Mouse (Mus musculus): ENCODE data around the gene Pirt. TPM values are rescaled to one million over a fixed set of nuclear protein-coding genes. Genes with fewer than 3 reads are reported as not detected.

Gene Pirt
- polyA plus RNA-seq, 1 experiment = not detected

DNA sequence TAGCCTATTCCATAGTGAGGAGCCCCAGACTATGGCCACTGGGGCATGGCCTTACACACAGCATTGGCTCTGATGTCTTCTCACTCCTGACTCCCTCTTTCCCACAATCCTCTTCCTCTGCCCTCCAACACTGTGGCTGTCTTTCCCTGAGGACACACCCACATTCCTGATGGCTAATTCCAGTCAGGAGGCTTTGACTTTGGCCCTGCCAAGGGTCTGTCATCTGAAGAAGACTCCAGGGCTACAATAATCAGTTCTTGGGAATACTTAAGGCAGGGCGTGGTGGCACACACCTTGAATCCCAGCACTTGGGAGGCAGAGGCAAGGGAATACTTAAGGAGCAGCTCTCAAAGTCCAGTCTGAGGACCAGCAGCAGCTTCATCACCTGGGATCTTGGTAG lies 56.8 kb downstream of the Pirt start:
- no peak for TF ChIP-seq TCF12 (IDR thresholded peaks at IDR 0.05; ENCODE audit: insufficient read depth, poor library complexity, severe bottlenecking)
- no peak for TF ChIP-seq USF1 (IDR thresholded peaks at IDR 0.05; ENCODE audit: low read depth)
- no peak for TF ChIP-seq E2F4 (IDR thresholded peaks at IDR 0.05; ENCODE audit: insufficient read depth)
- no peak for TF ChIP-seq MYOG (IDR thresholded peaks at IDR 0.05; ENCODE audit: control insufficient read depth in 1 of 3, insufficient read depth in 1 of 3, insufficient read length in 2 of 3, low read depth in 2 of 3)
- no peak for TF ChIP-seq POLR2AphosphoS2 (IDR thresholded peaks at IDR 0.05; ENCODE audit: insufficient read length, low read depth)
- no peak for TF ChIP-seq SRF (IDR thresholded peaks at IDR 0.05; ENCODE audit: control insufficient read depth, insufficient read length, low read depth)
- TF ChIP-seq CEBPB (IDR thresholded peaks at IDR 0.05; ENCODE audit: insufficient read depth, poor library complexity, severe bottlenecking) = no peak
- TF ChIP-seq POLR2A (IDR thresholded peaks at IDR 0.05; ENCODE audit: insufficient read length, low read depth) = no peak
- no peaks in the 10 kb centered on the region for H3K36me3 ChIP-seq (ENCODE audit: control insufficient read depth, insufficient read depth)

GRCm38 (mm10) chr11:66973507-66973906 lies 61.7 kb downstream of the Pirt start:
- no peak overlapping the region for H3K4me3 ChIP-seq
- no peaks in the 10 kb centered on the region for H3K27me3 ChIP-seq (ENCODE audit: control insufficient read depth, insufficient read depth, insufficient read length)
- TF ChIP-seq E2F4 (IDR thresholded peaks at IDR 0.05; ENCODE audit: insufficient read depth) (no peak), TCF3 (IDR thresholded peaks at IDR 0.05; ENCODE audit: insufficient read length, low read depth) (no peak), MYOD1 (IDR thresholded peaks at IDR 0.05; ENCODE audit: control insufficient read depth in 1 of 3, insufficient read length in 2 of 3, low read depth in 2 of 3) (no peak), SRF (IDR thresholded peaks at IDR 0.05; ENCODE audit: control insufficient read depth, insufficient read length, low read depth) (no peak), TCF12 (IDR thresholded peaks at IDR 0.05; ENCODE audit: insufficient read depth, poor library complexity, severe bottlenecking) (no peak), USF1 (IDR thresholded peaks at IDR 0.05; ENCODE audit: low read depth) (no peak), MYOG (IDR thresholded peaks at IDR 0.05; ENCODE audit: control insufficient read depth in 1 of 3, insufficient read depth in 1 of 3, insufficient read length in 2 of 3, low read depth in 2 of 3) (no peak), MAX (IDR thresholded peaks at IDR 0.05; ENCODE audit: low read depth) (no peak), CEBPB (IDR thresholded peaks at IDR 0.05; ENCODE audit: insufficient read depth, poor library complexity, severe bottlenecking) (no peak), REST (IDR thresholded peaks at IDR 0.05; ENCODE audit: insufficient read depth, insufficient read length) (no peak)
- H3K79me2 ChIP-seq (ENCODE audit: control insufficient read depth, insufficient read depth) = no peaks in the 10 kb centered on the region
- no peaks in the 10 kb centered on the region for H3K36me3 ChIP-seq (ENCODE audit: control insufficient read depth, insufficient read depth)
- no peak overlapping the region for H3ac ChIP-seq (ENCODE audit: control insufficient read depth, insufficient read length)
- no peak overlapping the region for H3K4me2 ChIP-seq (ENCODE audit: low read depth)

More for the DNA sequence above, 56.8 kb downstream of the Pirt start:
- Histone ChIP-seq H3K27me3 (ENCODE audit: control insufficient read depth, insufficient read depth, insufficient read length) (no peaks in the 10 kb centered on the region), H3K4me3 (no peak overlapping the region), H3ac (ENCODE audit: control insufficient read depth, insufficient read length) (no peak overlapping the region), H3K79me2 (ENCODE audit: control insufficient read depth, insufficient read depth) (no peaks in the 10 kb centered on the region), H3K4me2 (ENCODE audit: low read depth) (no peak overlapping the region)

GRCm38 (mm10) chr11:66975606-66976330 lies 64.0 kb downstream of the Pirt start:
- H3K27me3 ChIP-seq (ENCODE audit: control insufficient read depth, insufficient read depth, insufficient read length) = no peaks in the 10 kb centered on the region
- no peak overlapping the region for H3ac ChIP-seq (ENCODE audit: control insufficient read depth, insufficient read length)
- no peaks in the 10 kb centered on the region for H3K79me2 ChIP-seq (ENCODE audit: control insufficient read depth, insufficient read depth)
- no peak overlapping the region for H3K4me2 ChIP-seq (ENCODE audit: low read depth)
- TF ChIP-seq REST (IDR thresholded peaks at IDR 0.05; ENCODE audit: insufficient read depth, insufficient read length) (no peak), TCF12 (IDR thresholded peaks at IDR 0.05; ENCODE audit: insufficient read depth, poor library complexity, severe bottlenecking) (no peak), CEBPB (IDR thresholded peaks at IDR 0.05; ENCODE audit: insufficient read depth, poor library complexity, severe bottlenecking) (no peak), POLR2A (IDR thresholded peaks at IDR 0.05; ENCODE audit: insufficient read length, low read depth) (no peak), E2F4 (IDR thresholded peaks at IDR 0.05; ENCODE audit: insufficient read depth) (no peak), POLR2AphosphoS2 (IDR thresholded peaks at IDR 0.05; ENCODE audit: insufficient read length, low read depth) (no peak), TCF3 (IDR thresholded peaks at IDR 0.05; ENCODE audit: insufficient read length, low read depth) (no peak), MYOG (IDR thresholded peaks at IDR 0.05; ENCODE audit: control insufficient read depth in 1 of 3, insufficient read depth in 1 of 3, insufficient read length in 2 of 3, low read depth in 2 of 3) (no peak), USF1 (IDR thresholded peaks at IDR 0.05; ENCODE audit: low read depth) (no peak), MYOD1 (IDR thresholded peaks at IDR 0.05; ENCODE audit: control insufficient read depth in 1 of 3, insufficient read length in 2 of 3, low read depth in 2 of 3) (no peak), MAX (IDR thresholded peaks at IDR 0.05; ENCODE audit: low read depth) (no peak), SRF (IDR thresholded peaks at IDR 0.05; ENCODE audit: control insufficient read depth, insufficient read length, low read depth) (no peak)
- no peaks in the 10 kb centered on the region for H3K36me3 ChIP-seq (ENCODE audit: control insufficient read depth, insufficient read depth)
- H3K4me3 ChIP-seq = no peak overlapping the region

Other genes starting within 250 kb of the Pirt start
- gene Tmem238l, start 44.7 kb downstream of the Pirt start, polyA plus RNA-seq (2012; fragmentation: generic; extraction: Trizol) = not detected
- gene Tmem220, start 113.2 kb downstream of the Pirt start, polyA plus RNA-seq (2012; fragmentation: generic; extraction: Trizol) = 0.70 TPM
- 13.1 TPM for gene Adprm, start 140.6 kb downstream of the Pirt start, polyA plus RNA-seq (2012; fragmentation: generic; extraction: Trizol)
- gene Sco1, start 140.7 kb downstream of the Pirt start, polyA plus RNA-seq (2012; fragmentation: generic; extraction: Trizol) = 14.7 TPM
- 876 TPM for gene Myh3, start 166.3 kb downstream of the Pirt start, polyA plus RNA-seq (2012; fragmentation: generic; extraction: Trizol)

Data from myocyte (in vitro differentiated cells).